Mouse (Mus musculus) ES-Bruce4 (cell line): Measurements from ENCODE around the gene Lypd4. TPM values are rescaled to one million over a fixed set of nuclear protein-coding genes. Genes with fewer than 3 reads are reported as not detected.

Source experiments
- H3K27ac ChIP-seq: 2 replicates; pipeline ENCODE4 v1.5.1; 2012; ENCODE audit warnings: low read length, inconsistent platforms; ENCODE audit not compliant: insufficient read depth
- H3K27me3 ChIP-seq: 2 replicates; pipeline ENCODE4 v1.6.1; 2012; ENCODE audit warnings: mild to moderate bottlenecking, low read length, inconsistent platforms; ENCODE audit not compliant: control insufficient read depth, poor library complexity, insufficient read depth, severe bottlenecking
- H3K36me3 ChIP-seq: 2 replicates; pipeline ENCODE4 v1.6.1; 2012; ENCODE audit warnings: inconsistent platforms, mild to moderate bottlenecking, low read length, moderate library complexity; ENCODE audit not compliant: control insufficient read depth, poor library complexity, insufficient read depth, severe bottlenecking
- H3K4me1 ChIP-seq: one replicate; pipeline ENCODE4 v1.8.1; 2011; ENCODE audit warnings: low read length; ENCODE audit not compliant: control insufficient read depth, insufficient read depth
- H3K4me3 ChIP-seq: 2 replicates; pipeline ENCODE4 v1.5.1; 2011; ENCODE audit warnings: low read depth, mild to moderate bottlenecking, low read length
- H3K9ac ChIP-seq: 2 replicates; pipeline ENCODE4 v1.6.1; 2012; ENCODE audit warnings: low read depth, mild to moderate bottlenecking, inconsistent platforms; ENCODE audit not compliant: poor library complexity, severe bottlenecking
- H3K9me3 ChIP-seq: replicated peaks from 2 replicates; pipeline ENCODE4 v1.6.1; 2012; ENCODE audit warnings: mild to moderate bottlenecking, low read length, inconsistent platforms; ENCODE audit not compliant: control insufficient read depth, poor library complexity, insufficient read depth, severe bottlenecking
- CTCF ChIP-seq: IDR thresholded peaks from one replicate; pipeline ENCODE4 v1.8.1; 2011; ENCODE audit warnings: low read depth, low read length
- EP300 ChIP-seq: IDR thresholded peaks from 2 replicates; pipeline ENCODE4 v1.6.1; 2011; ENCODE audit warnings: low read depth, low read length; ENCODE audit not compliant: insufficient read depth
- POLR2A ChIP-seq: IDR thresholded peaks from one replicate; pipeline ENCODE4 v1.8.1; 2011; ENCODE audit warnings: low read length; ENCODE audit not compliant: insufficient read depth
- polyA plus RNA-seq: library from polyadenylated mRNA; stranded (reverse); fragments of >200 nt; gene quantifications from 2 replicates; pipeline ENCODE4 v1.2.4, GENCODE M21; 2011; ENCODE audit warnings: low read depth; ENCODE audit not compliant: missing spikeins, insufficient read depth, insufficient read length

Gene Lypd4
- polyA plus RNA-seq, 1 experiment: not detected

- H3K4me1 ChIP-seq: peaks cover 3% of the 10 kb centered on the region
- H3K36me3 ChIP-seq: peaks cover 47% of the 10 kb centered on the region
- H3K27me3 ChIP-seq: no peaks in the 10 kb centered on the region
- H3K9ac ChIP-seq: peak overlapping the region; percentile 97
- H3K9me3 ChIP-seq: no peaks in the 10 kb centered on the region
- H3K4me3 ChIP-seq: peak overlapping the region; percentile 90
- TF ChIP-seq CTCF (no peak), EP300 (no peak), POLR2A (no peak)
- peak overlapping the region; percentile 70 for H3K27ac ChIP-seq
Observed at GRCm38 (mm10) chr7:24884693-24885291, 15.1 kb upstream of the Lypd4 start.

- no peaks in the 10 kb centered on the region for H3K27me3 ChIP-seq
Observed at GRCm38 (mm10) chr7:24883896-24884692, 14.4 kb upstream of the Lypd4 start, which contains the start of gene Rps19. TSS of gene Rps19 (plus strand) at chr7:24884371.

DNA sequence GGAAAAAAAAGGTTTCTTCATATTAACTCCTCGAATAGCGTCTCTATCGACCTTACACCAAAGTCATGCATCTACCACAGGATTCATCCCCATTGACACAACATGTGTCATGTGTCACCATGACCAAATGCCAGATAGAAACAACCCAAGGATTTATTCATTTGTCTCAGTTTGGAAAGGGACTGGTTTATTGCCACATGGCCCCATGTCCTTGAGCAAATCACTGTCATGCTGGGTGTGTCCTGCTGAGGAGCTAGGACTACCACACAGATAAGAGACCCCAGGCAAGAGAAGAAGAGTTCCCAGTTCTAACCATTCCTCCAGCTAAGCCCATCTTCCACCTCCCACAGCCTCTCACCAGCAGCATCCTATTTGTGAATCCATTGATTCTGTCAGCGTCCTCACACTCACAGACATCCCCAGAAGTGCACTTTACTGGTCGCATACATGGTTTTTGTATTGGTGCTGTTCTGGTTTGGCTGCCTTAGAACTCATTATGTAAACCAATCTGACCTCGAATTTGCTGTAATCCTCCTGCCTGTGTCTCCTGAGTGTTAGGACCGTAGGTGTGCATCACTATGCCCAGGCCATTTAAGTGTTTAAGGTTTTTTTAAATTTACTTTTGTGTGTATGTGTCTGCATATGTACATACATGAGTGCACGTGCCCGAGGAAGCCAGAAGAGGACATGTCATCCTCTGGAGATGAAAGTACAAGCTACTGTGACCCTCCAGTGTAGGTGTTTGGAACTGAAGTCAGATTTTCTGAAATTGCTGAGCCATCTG, 12.9 kb upstream of the Lypd4 start:
- H3K4me3 ChIP-seq: no peak overlapping the region
- no peak overlapping the region for H3K27ac ChIP-seq
- peaks cover 7% of the 10 kb centered on the region for H3K4me1 ChIP-seq
- no peaks in the 10 kb centered on the region for H3K27me3 ChIP-seq
- H3K36me3 ChIP-seq: peaks cover 27% of the 10 kb centered on the region
- TF ChIP-seq POLR2A (no peak), EP300 (no peak), CTCF (no peak)
- peak overlapping the region; percentile 97; the same call in 1 of the 2 replicates for H3K9ac ChIP-seq
- no peaks in the 10 kb centered on the region for H3K9me3 ChIP-seq

More at GRCm38 (mm10) chr7:24883896-24884692, 14.4 kb upstream of the Lypd4 start, which contains the start of gene Rps19:
- Histone ChIP-seq H3K27ac (peak within 1 kb of the TSS; percentile 96), H3K36me3 (peaks cover 40% of the 10 kb centered on the region), H3K4me3 (peak within 1 kb of the TSS; percentile 94), H3K9ac (peak within 1 kb of the TSS; percentile 97), H3K4me1 (peaks cover 3% of the 10 kb centered on the region), H3K9me3 (no peaks in the 10 kb centered on the region)
- no peak for TF ChIP-seq POLR2A
- peak; percentile 53 for TF ChIP-seq CTCF

- peak; percentile 84 for TF ChIP-seq EP300
- TF ChIP-seq POLR2A: no peak
- Histone ChIP-seq H3K27ac (peak overlapping the region; percentile 66), H3K9ac (no peak overlapping the region), H3K27me3 (no peaks in the 10 kb centered on the region), H3K4me1 (peaks cover 7% of the 10 kb centered on the region), H3K4me3 (peak overlapping the region; percentile 26), H3K36me3 (no peaks in the 10 kb centered on the region), H3K9me3 (no peaks in the 10 kb centered on the region)
Observed at GRCm38 (mm10) chr7:24879620-24880019, 9.9 kb upstream of the Lypd4 start.

DNA sequence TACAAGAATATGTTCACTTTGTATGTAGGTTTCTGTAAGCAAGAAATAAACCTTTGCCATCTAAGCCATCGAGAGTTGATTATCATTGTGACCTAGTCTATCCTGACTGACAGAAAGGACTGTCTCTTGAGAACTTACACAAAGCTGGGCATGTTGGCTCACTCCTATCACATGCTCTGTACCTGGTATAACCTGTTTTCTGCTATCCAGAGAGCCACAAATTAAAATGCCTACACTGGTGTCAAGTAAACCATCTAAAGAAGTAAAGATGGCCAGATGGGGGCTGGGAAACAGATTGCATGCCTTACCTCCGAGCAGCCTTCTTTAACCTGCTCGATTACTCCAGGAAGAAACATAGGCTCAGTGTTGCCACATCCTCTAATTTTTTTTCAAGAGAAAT, 7.8 kb upstream of the Lypd4 start:
- TF ChIP-seq CTCF (no peak), POLR2A (no peak), EP300 (no peak)
- H3K9ac ChIP-seq: no peak overlapping the region
- no peak overlapping the region for H3K27ac ChIP-seq
- no peaks in the 10 kb centered on the region for H3K36me3 ChIP-seq
- no peaks in the 10 kb centered on the region for H3K9me3 ChIP-seq
- no peaks in the 10 kb centered on the region for H3K27me3 ChIP-seq
- peaks cover 7% of the 10 kb centered on the region for H3K4me1 ChIP-seq
- H3K4me3 ChIP-seq: no peak overlapping the region
